Mouse (Mus musculus) leukemia stem cell, adult 10-12 weeks (primary cell): Measurements from ENCODE around the gene Tomm6. TPM values are rescaled to one million over a fixed set of nuclear protein-coding genes. Genes with fewer than 3 reads are reported as not detected.

ENCODE experiments used
- polyA plus RNA-seq: library from polyadenylated mRNA; stranded (reverse); fragments of >175 nt; gene quantifications from 2 replicates; pipeline ENCODE4 v1.2.3, GENCODE M21; 2012; ENCODE audit warnings: low replicate concordance

The Tomm6 gene
- polyA plus RNA-seq, result 55.9 and 90.9 TPM in 2 replicates

GRCm38 (mm10) chr17:47688344-47688607, at the start of gene Tomm6:
Gene Tomm6 (minus strand): TSS chr17:47688386.

GRCm38 (mm10) chr17:47736856-47737255, 48.7 kb upstream of the Tomm6 start, which contains the start of gene Tfeb:
Gene Tfeb (plus strand): TSS chr17:47737030.

GRCm38 (mm10) chr17:47726566-47726965, 38.4 kb upstream of the Tomm6 start, which contains the start of gene Pgc:
Gene Pgc (plus strand): TSS chr17:47726842.

GRCm38 (mm10) chr17:47694503-47695336, 6.5 kb upstream of the Tomm6 start, which contains the start of gene Prickle4:
Gene Prickle4 (minus strand): TSS chr17:47694736.

GRCm38 (mm10) chr17:47694442-47694502, 6.1 kb upstream of the Tomm6 start, which contains the start of gene Gm21981:
Gene Gm21981 (minus strand): TSS chr17:47694455.

GRCm38 (mm10) chr17:47688608-47689575, 706 bp upstream of the Tomm6 start, which contains the start of gene Frs3:
Gene Frs3 (plus strand): TSS chr17:47689030.

Other genes with a start within 250 kb of the Tomm6 start
- gene Taf8, start 186.1 kb downstream of the Tomm6 start, polyA plus RNA-seq, result 28.5 and 31.0 TPM in 2 replicates
- gene Ccnd3, start 183.3 kb downstream of the Tomm6 start, polyA plus RNA-seq, result 391 and 612 TPM in 2 replicates
- gene Bysl, start 76.9 kb downstream of the Tomm6 start, polyA plus RNA-seq, result 43.6 and 59.9 TPM in 2 replicates
- 1.4 and 7.2 TPM in 2 replicates for gene Med20, start 76.8 kb downstream of the Tomm6 start, polyA plus RNA-seq
- gene Gm20517, start 76.8 kb downstream of the Tomm6 start, polyA plus RNA-seq, result 0.14 TPM in 1 of 2 replicates, not detected in the other
- gene Usp49, start 57.7 kb downstream of the Tomm6 start, polyA plus RNA-seq, result 27.1 and 34.3 TPM in 2 replicates
- 2.4 and 5.0 TPM in 2 replicates for gene Frs3, start 644 bp upstream of the Tomm6 start, polyA plus RNA-seq
- 0.21 TPM in 1 of 2 replicates, not detected in the other for gene Gm21981, start 6.1 kb upstream of the Tomm6 start, polyA plus RNA-seq
- 0.97 and 1.7 TPM in 2 replicates for gene Prickle4, start 6.3 kb upstream of the Tomm6 start, polyA plus RNA-seq
- gene Pgc, start 38.5 kb upstream of the Tomm6 start, polyA plus RNA-seq, result not detected in 2 replicates
- 90.8 and 139 TPM in 2 replicates for gene Tfeb, start 48.6 kb upstream of the Tomm6 start, polyA plus RNA-seq
- 1.0 and 1.4 TPM in 2 replicates for gene Mdfi, start 146.3 kb upstream of the Tomm6 start, polyA plus RNA-seq
- gene Foxp4, start 236.3 kb upstream of the Tomm6 start, polyA plus RNA-seq, result 121 and 191 TPM in 2 replicates